Mouse (Mus musculus): ENCODE measurements around the gene Gm5890. TPM values are rescaled to one million over a fixed set of nuclear protein-coding genes. Genes with fewer than 3 reads are reported as not detected.

Gm5890 gene
- polyA plus RNA-seq (2014; fragmentation: Illumina TruSeq; extraction: RNeasy Lipid Tissue Mini Kit (QIAGEN cat#74804); ENCODE audit: insufficient read depth, low read depth, low replicate concordance): not detected

GRCm38 (mm10) chr7:20262734-20263133 is at the start of gene Gm5890:
Gene Gm5890, minus strand, starts transcription at chr7:20262834.

GRCm38 (mm10) chr7:20233728-20234127 is 28.9 kb downstream of the Gm5890 start, which contains the start of gene Gm4498:
Gene Gm4498, minus strand, starts transcription at chr7:20233828.

Other genes starting within 250 kb of the Gm5890 start
- gene Vmn1r91, start 163.2 kb downstream of the Gm5890 start, polyA plus RNA-seq (2014; fragmentation: Illumina TruSeq; extraction: RNeasy Lipid Tissue Mini Kit (QIAGEN cat#74804); ENCODE audit: insufficient read depth, low read depth, low replicate concordance): not detected
- not detected for gene Gm16442, start 140.3 kb downstream of the Gm5890 start, polyA plus RNA-seq (2014; fragmentation: Illumina TruSeq; extraction: RNeasy Lipid Tissue Mini Kit (QIAGEN cat#74804); ENCODE audit: insufficient read depth, low read depth, low replicate concordance)
- gene Vmn1r93, start 123.7 kb downstream of the Gm5890 start, polyA plus RNA-seq (2014; fragmentation: Illumina TruSeq; extraction: RNeasy Lipid Tissue Mini Kit (QIAGEN cat#74804); ENCODE audit: insufficient read depth, low read depth, low replicate concordance): not detected
- not detected for gene Vmn1r94, start 94.5 kb downstream of the Gm5890 start, polyA plus RNA-seq (2014; fragmentation: Illumina TruSeq; extraction: RNeasy Lipid Tissue Mini Kit (QIAGEN cat#74804); ENCODE audit: insufficient read depth, low read depth, low replicate concordance)
- gene Vmn1r95, start 69.1 kb downstream of the Gm5890 start, polyA plus RNA-seq (2014; fragmentation: Illumina TruSeq; extraction: RNeasy Lipid Tissue Mini Kit (QIAGEN cat#74804); ENCODE audit: insufficient read depth, low read depth, low replicate concordance): not detected
- not detected for gene Gm6164, start 57.2 kb downstream of the Gm5890 start, polyA plus RNA-seq (2014; fragmentation: Illumina TruSeq; extraction: RNeasy Lipid Tissue Mini Kit (QIAGEN cat#74804); ENCODE audit: insufficient read depth, low read depth, low replicate concordance)
- gene Gm4498, start 29.0 kb downstream of the Gm5890 start, polyA plus RNA-seq (2014; fragmentation: Illumina TruSeq; extraction: RNeasy Lipid Tissue Mini Kit (QIAGEN cat#74804); ENCODE audit: insufficient read depth, low read depth, low replicate concordance): not detected
- gene Gm4133, start 71.2 kb upstream of the Gm5890 start, polyA plus RNA-seq (2014; fragmentation: Illumina TruSeq; extraction: RNeasy Lipid Tissue Mini Kit (QIAGEN cat#74804); ENCODE audit: insufficient read depth, low read depth, low replicate concordance): not detected
- gene Gm5728, start 112.6 kb upstream of the Gm5890 start, polyA plus RNA-seq (2014; fragmentation: Illumina TruSeq; extraction: RNeasy Lipid Tissue Mini Kit (QIAGEN cat#74804); ENCODE audit: insufficient read depth, low read depth, low replicate concordance): not detected
- gene Vmn1r100, start 155.1 kb upstream of the Gm5890 start, polyA plus RNA-seq (2014; fragmentation: Illumina TruSeq; extraction: RNeasy Lipid Tissue Mini Kit (QIAGEN cat#74804); ENCODE audit: insufficient read depth, low read depth, low replicate concordance): not detected
- gene Vmn1r101, start 179.8 kb upstream of the Gm5890 start, polyA plus RNA-seq (2014; fragmentation: Illumina TruSeq; extraction: RNeasy Lipid Tissue Mini Kit (QIAGEN cat#74804); ENCODE audit: insufficient read depth, low read depth, low replicate concordance): not detected
- gene Gm10670, start 212.1 kb upstream of the Gm5890 start, polyA plus RNA-seq (2014; fragmentation: Illumina TruSeq; extraction: RNeasy Lipid Tissue Mini Kit (QIAGEN cat#74804); ENCODE audit: insufficient read depth, low read depth, low replicate concordance): not detected
- gene Vmn1r103, start 247.7 kb upstream of the Gm5890 start, polyA plus RNA-seq (2014; fragmentation: Illumina TruSeq; extraction: RNeasy Lipid Tissue Mini Kit (QIAGEN cat#74804); ENCODE audit: insufficient read depth, low read depth, low replicate concordance): not detected